Mouse (Mus musculus) limb, embryonic 12.5 days (tissue): ENCODE data around the gene Serpinh1. TPM values are rescaled to one million over a fixed set of nuclear protein-coding genes. Genes with fewer than 3 reads are reported as not detected.
"Not testable (repeated sequence)": the region's sequence is repeated elsewhere in the genome, so short reads cannot be mapped to it uniquely, and the experiment has no call there.

Experiments used
- ATAC-seq: fragments of 200-750 bp; cut with Nextera tagmentation; 2 replicates; pipeline ENCODE4 v1.8.0; 2017; ENCODE audit warnings: low read depth, moderate TSS enrichment; ENCODE audit not compliant: insufficient number of reproducible peaks, insufficient read depth, low FRiP score, low TSS enrichment
- H3K27ac ChIP-seq: fragments of 300-500 bp; sonication (generic); 2 replicates; pipeline ENCODE4 v1.5.1; 2016; ENCODE audit warnings: mild to moderate bottlenecking, moderate library complexity
- H3K27me3 ChIP-seq: fragments of 300-500 bp; sonication (generic); 2 replicates; pipeline ENCODE4 v1.6.1; 2016; ENCODE audit warnings: mild to moderate bottlenecking, moderate library complexity
- H3K36me3 ChIP-seq: fragments of 300-500 bp; sonication (generic); 2 replicates; pipeline ENCODE4 v1.6.1; 2016; ENCODE audit warnings: mild to moderate bottlenecking, moderate library complexity
- H3K4me1 ChIP-seq: fragments of 300-500 bp; sonication (generic); replicated peaks from 2 replicates; pipeline ENCODE4 v1.6.1; 2016
- H3K4me2 ChIP-seq: fragments of 300-500 bp; sonication (generic); 2 replicates; pipeline ENCODE4 v1.6.1; 2016; ENCODE audit warnings: mild to moderate bottlenecking, moderate library complexity
- H3K4me3 ChIP-seq: fragments of 300-500 bp; sonication (generic); replicated peaks from 2 replicates; pipeline ENCODE4 v1.5.1; 2016; ENCODE audit warnings: mild to moderate bottlenecking
- H3K9ac ChIP-seq: fragments of 300-500 bp; sonication (generic); replicated peaks from 2 replicates; pipeline ENCODE4 v1.6.1; 2016; ENCODE audit warnings: mild to moderate bottlenecking, moderate library complexity
- H3K9me3 ChIP-seq: fragments of 300-500 bp; sonication (generic); 2 replicates; pipeline ENCODE4 v1.6.1; 2016; ENCODE audit warnings: mild to moderate bottlenecking, moderate library complexity
- WGBS: fragments of 180-500 bp; shearing (Covaris S2); methylation state at CpG from one replicate; pipeline ENCODE4 v1.1.7; 2016; 5-methylcytosine and 5-hydroxymethylcytosine counted together
- polyA plus RNA-seq: library from polyadenylated mRNA; unstranded; fragments of >200 nt; fragmentation: Nextera tagmentation; extraction: Ambion mirVana; gene quantifications from 2 replicates; pipeline ENCODE4 v1.2.1, GENCODE M21; 2016

Gene Serpinh1
- polyA plus RNA-seq, 1 experiment from 2014 or later, result 1,189 TPM

DNA sequence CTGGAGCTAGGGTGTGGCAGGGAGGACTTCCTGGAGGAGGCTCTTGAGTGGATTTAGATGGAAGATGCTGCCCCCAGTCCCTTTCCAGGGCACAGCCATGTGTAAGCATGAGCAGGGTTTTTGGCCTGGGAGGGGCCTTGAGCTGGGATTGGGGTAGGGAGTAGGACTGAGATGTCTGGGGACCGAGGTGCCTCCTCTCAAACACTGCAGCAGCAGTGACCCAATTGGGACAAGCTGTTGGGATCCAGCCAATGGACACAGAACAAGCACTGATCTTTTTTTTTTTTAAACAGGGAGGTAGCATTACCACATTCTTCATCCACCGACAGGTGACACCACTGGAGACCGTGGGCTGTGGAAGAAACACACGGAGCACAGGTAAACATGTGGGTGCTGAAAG is 33.8 kb upstream of the Serpinh1 start:
- H3K36me3 ChIP-seq, result 0 out of 2 replicates have a peak, but pooled peaks cover 6% of the 10 kb centered on the region
- H3K4me2 ChIP-seq, result no peak overlapping the region
- no peak for ATAC-seq
- no peaks in the 10 kb centered on the region for H3K9me3 ChIP-seq
- no peak overlapping the region for H3K4me3 ChIP-seq
- H3K27me3 ChIP-seq, result peaks cover 19% of the 10 kb centered on the region
- H3K4me1 ChIP-seq, result peaks cover 64% of the 10 kb centered on the region
- H3K27ac ChIP-seq, result no peak overlapping the region
- no peak overlapping the region for H3K9ac ChIP-seq
- WGBS, result 83% methylated on average over 4 of the region's 4 CpGs

- 52% methylated on average over 5 of the region's 5 CpGs for WGBS
- ATAC-seq, result no peak
- H3K4me3 ChIP-seq, result no peak overlapping the region
- H3K9ac ChIP-seq, result no peak overlapping the region
- H3K4me2 ChIP-seq, result no peak overlapping the region
- H3K9me3 ChIP-seq, result no peaks in the 10 kb centered on the region
- H3K27me3 ChIP-seq, result peaks cover 19% of the 10 kb centered on the region
- peaks cover 57% of the 10 kb centered on the region for H3K4me1 ChIP-seq
- 0 out of 2 replicates have a peak, but pooled peaks cover 6% of the 10 kb centered on the region for H3K36me3 ChIP-seq
- H3K27ac ChIP-seq, result no peak overlapping the region
These were observed 33.0 kb upstream of the Serpinh1 start for GRCm38 (mm10) chr7:99386030-99386429.

DNA sequence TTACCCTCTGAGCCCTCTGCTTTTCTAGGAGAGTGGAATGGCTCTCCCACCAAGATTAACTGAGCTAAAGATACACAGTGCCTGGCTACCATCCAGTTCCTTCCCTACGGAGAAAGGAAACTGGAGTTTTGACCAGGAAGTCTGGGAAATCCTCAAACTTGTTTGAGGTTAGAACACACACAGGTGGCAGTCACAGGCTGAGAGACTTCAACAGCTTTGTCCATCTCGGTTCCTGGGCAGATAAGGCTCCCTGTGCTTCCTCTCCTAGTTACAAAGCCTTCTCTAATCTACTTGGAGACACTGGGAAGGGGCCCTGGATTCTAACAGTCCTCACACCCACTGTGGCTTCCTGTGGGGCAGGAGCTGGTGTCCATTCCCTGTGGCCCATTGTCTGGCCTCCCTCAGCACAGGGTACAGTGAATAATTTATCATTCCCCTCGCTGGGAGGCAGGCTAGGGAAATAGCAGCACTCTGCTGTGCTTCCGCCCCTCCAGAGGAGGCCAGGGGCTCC is 31.1 kb upstream of the Serpinh1 start:
- Histone ChIP-seq H3K4me2 (peak overlapping the region; percentile 98), H3K36me3 (0 out of 2 replicates have a peak, but pooled peaks cover 6% of the 10 kb centered on the region), H3K4me1 (peaks cover 44% of the 10 kb centered on the region), H3K27ac (peak overlapping the region; percentile 60), H3K9me3 (no peaks in the 10 kb centered on the region), H3K9ac (peak overlapping the region; percentile 24; the same call in 1 of the 2 replicates), H3K27me3 (peaks cover 19% of the 10 kb centered on the region), H3K4me3 (0 out of 2 replicates have a peak overlapping the region, but pooled peaks have one; percentile 8)
- WGBS, result 30% methylated on average over 4 of the region's 4 CpGs
- no peak for ATAC-seq

DNA sequence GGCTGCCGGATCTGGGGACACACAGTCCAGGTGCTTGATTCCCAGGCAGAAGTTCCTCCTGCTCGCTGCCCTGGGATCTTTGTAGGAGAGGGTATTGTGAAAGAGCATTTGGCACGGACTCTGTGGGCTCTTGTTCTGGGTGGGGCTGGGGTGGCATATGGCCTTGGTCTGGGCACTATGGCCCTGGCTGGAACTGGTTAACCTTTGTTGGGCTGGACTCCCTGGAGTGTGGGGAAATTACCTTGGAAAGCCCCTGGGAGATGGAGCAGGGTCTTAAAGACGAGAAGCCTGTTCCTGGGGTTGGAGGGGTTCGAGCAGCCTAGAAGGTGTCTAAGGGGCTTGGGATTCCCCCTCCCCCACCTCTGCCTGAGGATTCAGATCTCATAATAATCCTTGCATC is 30.2 kb upstream of the Serpinh1 start:
- H3K27ac ChIP-seq, result peak overlapping the region; percentile 35; the same call in 1 of the 2 replicates
- H3K4me1 ChIP-seq, result peaks cover 39% of the 10 kb centered on the region
- no peak for ATAC-seq
- no peaks in the 10 kb centered on the region for H3K9me3 ChIP-seq
- 0 out of 2 replicates have a peak, but pooled peaks cover 4% of the 10 kb centered on the region for H3K36me3 ChIP-seq
- H3K4me3 ChIP-seq, result peak overlapping the region; percentile 62
- WGBS, result 53% methylated on average over 5 of the region's 5 CpGs
- H3K4me2 ChIP-seq, result peak overlapping the region; percentile 98
- H3K9ac ChIP-seq, result no peak overlapping the region; the same call in 1 of the 2 replicates
- peaks cover 19% of the 10 kb centered on the region for H3K27me3 ChIP-seq

DNA sequence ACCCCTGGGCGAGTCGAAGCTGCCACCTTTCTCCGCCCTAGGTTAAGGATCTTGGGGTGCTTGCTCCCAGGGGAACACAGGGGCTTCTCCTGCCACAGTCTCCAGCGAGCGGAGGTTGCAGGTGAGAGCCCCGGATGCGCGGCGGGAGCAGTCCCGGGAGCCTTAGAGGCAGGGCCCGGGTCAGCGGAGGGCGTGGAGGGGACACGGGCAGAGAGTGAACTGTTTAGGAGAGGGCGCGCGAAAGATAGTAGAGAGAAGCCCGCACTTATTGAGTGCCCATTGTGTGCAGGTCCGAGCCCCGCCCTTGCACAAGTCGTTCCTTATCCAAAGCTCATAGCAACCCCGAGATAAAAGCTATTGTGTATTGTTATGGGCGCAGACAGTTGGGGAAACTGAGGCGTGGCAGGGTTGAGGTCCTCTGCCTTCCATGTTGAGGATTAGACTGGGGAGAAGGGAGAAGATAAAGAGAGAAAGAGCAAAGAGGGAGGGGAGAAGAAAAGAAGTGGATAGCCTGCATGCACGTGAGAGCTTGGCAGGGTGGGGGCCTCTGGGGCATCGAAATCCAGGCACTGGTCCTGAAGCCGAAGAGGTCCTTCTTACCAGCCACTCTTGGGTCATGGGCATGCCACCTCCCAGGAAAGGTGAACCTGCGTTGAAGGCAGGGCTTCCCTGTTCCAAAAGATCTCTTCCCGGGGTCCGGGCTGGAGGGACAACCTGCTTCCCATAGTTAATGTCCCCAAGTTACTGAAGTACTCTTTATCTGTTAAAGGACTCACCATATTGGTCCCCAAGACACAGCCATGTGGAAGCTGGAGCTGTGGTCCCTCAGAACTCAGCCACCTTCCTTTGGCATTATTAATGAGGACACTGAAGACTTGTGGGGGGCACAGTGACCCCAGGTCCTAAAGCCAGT is 29.3 kb upstream of the Serpinh1 start:
- peaks cover 39% of the 10 kb centered on the region for H3K4me1 ChIP-seq
- ATAC-seq, result no peak
- 0 out of 2 replicates have a peak overlapping the region, but pooled peaks have one; percentile 35 for H3K27ac ChIP-seq

DNA sequence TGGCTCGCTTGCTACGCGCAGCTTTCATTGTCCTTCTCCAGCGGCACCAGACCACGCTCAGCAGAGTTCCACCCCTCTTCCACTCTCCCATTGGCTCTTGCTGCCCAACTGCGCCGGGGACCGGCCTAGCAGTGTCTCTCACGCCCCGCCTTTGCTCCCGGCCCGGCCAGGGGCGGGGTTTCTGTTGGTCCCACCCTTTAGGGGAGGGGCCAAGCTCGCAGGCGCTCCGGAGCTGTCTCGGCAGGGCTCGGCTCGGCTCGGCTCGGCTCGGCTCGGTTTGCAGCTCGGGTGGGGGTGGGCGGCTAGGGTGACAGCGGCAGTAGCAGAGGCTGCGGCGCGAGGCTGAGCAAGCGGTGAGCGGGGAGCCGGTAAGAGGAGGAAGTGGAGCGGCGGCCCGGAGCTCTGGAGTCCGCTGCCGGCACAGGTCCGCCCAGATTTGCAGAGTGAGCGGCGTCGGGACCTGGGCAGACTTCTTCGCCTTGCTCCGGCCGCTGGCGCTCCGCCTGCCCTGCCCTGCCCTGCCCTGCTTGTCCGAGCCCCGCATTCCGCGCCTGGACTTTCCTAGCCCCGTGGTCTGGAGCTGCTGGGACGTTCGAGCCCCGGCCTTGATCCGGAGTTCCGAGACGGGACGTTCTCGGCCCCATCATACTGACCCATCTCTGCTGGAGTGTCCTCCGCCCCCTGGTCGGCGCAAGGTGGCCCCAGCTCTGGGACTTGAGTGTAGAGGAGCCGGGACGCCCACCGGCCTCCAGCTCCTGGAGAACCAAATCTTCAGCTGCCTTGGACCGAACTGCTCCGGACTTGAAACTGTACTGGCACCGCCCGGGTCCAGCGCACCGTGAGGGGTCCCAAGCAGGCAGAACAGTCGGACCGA is 28.4 kb upstream of the Serpinh1 start, which contains the start of gene Gdpd5:
TSS of gene Gdpd5 (plus strand) at position 201 of the 874 bp plus-strand sequence.
- Histone ChIP-seq H3K4me1 (peaks cover 39% of the 10 kb centered on the region), H3K36me3 (0 out of 2 replicates have a peak, but pooled peaks cover 3% of the 10 kb centered on the region), H3K4me2 (peak within 1 kb of the TSS; percentile 98), H3K9ac (peak within 1 kb of the TSS; percentile 75), H3K9me3 (0 out of 2 replicates have a peak, but pooled peaks cover 2% of the 10 kb centered on the region), H3K4me3 (peak within 1 kb of the TSS; percentile 62), H3K27ac (peak within 1 kb of the TSS; percentile 95), H3K27me3 (peaks cover 19% of the 10 kb centered on the region)
- ATAC-seq, result peak; percentile 96
- WGBS, result under 1% methylated on average over 73 of the region's 73 CpGs

More for the DNA sequence above, 29.3 kb upstream of the Serpinh1 start:
- Histone ChIP-seq H3K36me3 (0 out of 2 replicates have a peak, but pooled peaks cover 3% of the 10 kb centered on the region), H3K4me2 (peak overlapping the region; percentile 98), H3K9ac (peak overlapping the region; percentile 75), H3K9me3 (no peaks in the 10 kb centered on the region), H3K4me3 (peak overlapping the region; percentile 62), H3K27me3 (peaks cover 19% of the 10 kb centered on the region)
- WGBS, result 15% methylated on average over 30 of the region's 30 CpGs

DNA sequence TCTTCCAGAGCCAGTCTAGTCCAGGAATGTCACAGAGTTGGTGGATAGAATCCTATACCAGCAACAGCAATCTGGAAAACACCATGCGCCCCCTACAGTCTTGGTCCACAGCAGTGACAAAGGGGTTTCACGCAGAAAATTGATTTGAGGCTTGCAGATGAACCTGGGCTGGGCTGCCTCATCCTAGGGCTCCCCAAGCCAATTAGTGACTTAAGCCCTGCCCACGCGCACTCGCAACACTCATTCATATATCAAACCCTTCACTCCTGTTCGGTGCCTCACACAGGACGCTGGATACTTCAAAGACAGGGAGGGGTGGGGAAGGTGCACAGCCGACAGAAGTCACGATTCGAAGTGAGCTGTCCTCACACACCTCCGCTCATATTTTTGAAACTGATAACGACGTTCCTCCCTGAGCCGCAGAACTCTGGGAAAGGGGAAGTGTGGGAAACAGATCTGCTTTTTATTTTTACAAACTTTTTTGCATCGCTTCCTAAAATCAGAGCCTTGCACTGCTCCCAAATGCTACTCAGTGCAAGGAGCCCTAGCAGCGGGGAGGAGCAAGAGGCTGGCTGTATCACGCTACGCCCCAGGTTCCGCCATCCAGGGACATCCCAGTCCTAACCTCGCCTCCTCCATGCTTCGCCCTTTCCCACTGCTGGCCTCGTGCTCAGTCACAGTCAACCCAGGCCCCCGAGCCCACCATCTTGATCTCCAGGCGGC is 27.6 kb upstream of the Serpinh1 start:
- 0 out of 2 replicates have a peak, but pooled peaks cover 4% of the 10 kb centered on the region for H3K9me3 ChIP-seq
- peaks cover 19% of the 10 kb centered on the region for H3K27me3 ChIP-seq
- peak overlapping the region; percentile 75 for H3K9ac ChIP-seq
- peak overlapping the region; percentile 98 for H3K4me2 ChIP-seq
- peak; percentile 84 for ATAC-seq
- peaks cover 39% of the 10 kb centered on the region for H3K4me1 ChIP-seq
- H3K4me3 ChIP-seq, result peak overlapping the region; percentile 62
- peak overlapping the region; percentile 95 for H3K27ac ChIP-seq
- WGBS, result under 1% methylated on average over 24 of the region's 24 CpGs
- H3K36me3 ChIP-seq, result 0 out of 2 replicates have a peak, but pooled peaks cover under 1% of the 10 kb centered on the region

DNA sequence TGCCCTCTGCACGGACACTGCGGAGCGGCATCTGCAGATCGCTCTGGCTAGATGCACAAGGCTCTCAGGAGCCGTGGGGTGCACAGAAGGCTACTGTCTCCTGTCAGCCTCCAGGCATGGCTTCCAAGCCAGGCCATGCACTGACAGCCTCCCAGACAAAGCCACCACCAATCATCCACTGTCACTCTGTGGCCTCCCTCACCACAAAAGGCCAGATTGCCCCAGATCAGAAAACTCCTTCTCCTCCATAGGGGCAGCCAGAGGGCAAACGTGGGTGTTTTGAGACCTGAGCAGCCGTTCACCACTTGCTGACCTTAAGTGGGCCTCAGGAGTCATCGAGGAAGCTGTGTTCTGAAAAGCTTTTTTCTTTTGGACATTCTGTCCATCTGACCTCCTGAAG is 25.8 kb upstream of the Serpinh1 start:
- Histone ChIP-seq H3K4me3 (no peak overlapping the region), H3K9ac (no peak overlapping the region), H3K27me3 (peaks cover 19% of the 10 kb centered on the region), H3K4me2 (no peak overlapping the region), H3K36me3 (no peaks in the 10 kb centered on the region), H3K4me1 (peaks cover 28% of the 10 kb centered on the region), H3K27ac (no peak overlapping the region), H3K9me3 (0 out of 2 replicates have a peak, but pooled peaks cover 4% of the 10 kb centered on the region)
- ATAC-seq, result no peak
- 71% methylated on average over 8 of the region's 8 CpGs for WGBS

- no peaks in the 10 kb centered on the region for H3K36me3 ChIP-seq
- H3K9ac ChIP-seq, result no peak overlapping the region
- peaks cover 7% of the 10 kb centered on the region; the same call in 1 of the 2 replicates for H3K4me1 ChIP-seq
- H3K4me2 ChIP-seq, result no peak overlapping the region
- H3K27me3 ChIP-seq, result peaks cover 3% of the 10 kb centered on the region; the same call in 1 of the 2 replicates
- no peak for ATAC-seq
- H3K9me3 ChIP-seq, result 0 out of 2 replicates have a peak, but pooled peaks cover 4% of the 10 kb centered on the region
- H3K27ac ChIP-seq, result no peak overlapping the region
- 7% methylated on average over 4 of the region's 4 CpGs for WGBS
- H3K4me3 ChIP-seq, result no peak overlapping the region
These were observed 22.4 kb upstream of the Serpinh1 start for GRCm38 (mm10) chr7:99375455-99375854.

- not testable (repeated sequence) for H3K27ac ChIP-seq, H3K27me3 ChIP-seq, H3K4me3 ChIP-seq, ATAC-seq, H3K9me3 ChIP-seq, H3K4me2 ChIP-seq, H3K4me1 ChIP-seq, H3K9ac ChIP-seq, H3K36me3 ChIP-seq
- 64% methylated on average over 3 of the region's 3 CpGs for WGBS
These were observed 21.3 kb upstream of the Serpinh1 start for GRCm38 (mm10) chr7:99374325-99374724.
